Mouse (Mus musculus) testis, adult 2 months (tissue): ENCODE measurements at regions not wholly inside any gene's neighbourhood (a gene's known extent, or its start where the extent isn't known, plus 50 kb on each side); places are given as distances from the start of the nearest gene placed in this dataset.

Experiments used
- CTCF ChIP-seq: fragments of 200-500 bp; IDR thresholded peaks from 2 replicates; pipeline ENCODE4 v1.5.1; 2012; ENCODE audit warnings: low read depth, mild to moderate bottlenecking, inconsistent platforms, low read length, moderate library complexity; ENCODE audit not compliant: control insufficient read depth, insufficient read depth, insufficient replicate concordance
- POLR2A ChIP-seq: fragments of 200-500 bp; IDR thresholded peaks from 2 replicates; pipeline ENCODE4 v1.6.1; 2012; ENCODE audit warnings: low read depth, mild to moderate bottlenecking, inconsistent platforms, low read length, moderate library complexity; ENCODE audit not compliant: control insufficient read depth

GRCm38 (mm10) chr9:14133372-14133771, 141.5 kb upstream of the Sesn3 start:
- TF ChIP-seq POLR2A: no peak
- no peak for TF ChIP-seq CTCF
